Mouse (Mus musculus) MEL (cell line): ENCODE measurements around the gene Jdp2. TPM values are rescaled to one million over a fixed set of nuclear protein-coding genes. Genes with fewer than 3 reads are reported as not detected.

Source experiments
- DNase-seq: peaks from one replicate; pipeline ENCODE4 v3.0.0; 2011; ENCODE audit warnings: low read depth, low spot score
- H3K27ac ChIP-seq: 2 replicates; pipeline ENCODE4 v1.5.1; 2012; ENCODE audit warnings: low read depth, mild to moderate bottlenecking, control low read depth, low read length, moderate library complexity; ENCODE audit not compliant: control insufficient read depth
- H3K27me3 ChIP-seq, 2 experiments: fragments of 150-350 bp in 1 of 2; sonication (generic) in 1 of 2; 2 replicates each; pipeline ENCODE4 v1.6.1; 2012; ENCODE audit warnings: low read length in 2 of 2, mild to moderate bottlenecking in 2 of 2, improper control_type of control experiment in 1 of 2, moderate library complexity in 1 of 2; ENCODE audit not compliant: insufficient read depth in 2 of 2, control insufficient read depth in 1 of 2
- H3K36me3 ChIP-seq, 2 experiments: 2 replicates each; pipeline ENCODE4 v1.6.1; 2012 to 2014; ENCODE audit warnings: low read length in 2 of 2, improper control_type of control experiment in 1 of 2, inconsistent platforms in 1 of 2, mild to moderate bottlenecking in 1 of 2; ENCODE audit not compliant: insufficient read depth in 2 of 2, control insufficient read depth in 1 of 2
- H3K4me1 ChIP-seq, 2 experiments: fragments of 150-350 bp in 1 of 2; sonication (generic) in 1 of 2; 2 replicates each; pipeline ENCODE4 v1.6.1; 2012; ENCODE audit warnings: low read length in 2 of 2, improper control_type of control experiment in 1 of 2, mild to moderate bottlenecking in 1 of 2; ENCODE audit not compliant: insufficient read depth in 2 of 2, control insufficient read depth in 1 of 2
- H3K4me3 ChIP-seq, 2 experiments: fragments of 150-350 bp in 1 of 2; sonication (generic) in 1 of 2; 2 replicates each; pipeline ENCODE4 v1.5.1; 2012; ENCODE audit warnings: low read depth in 2 of 2, low read length in 2 of 2, mild to moderate bottlenecking in 2 of 2, moderate library complexity in 2 of 2, control low read depth in 1 of 2, improper control_type of control experiment in 1 of 2; ENCODE audit not compliant: control insufficient read depth in 1 of 2, insufficient read depth in 1 of 2
- H3K79me2 ChIP-seq: 2 replicates; pipeline ENCODE4 v1.6.1; 2012; ENCODE audit warnings: mild to moderate bottlenecking, low read length, moderate library complexity; ENCODE audit not compliant: control insufficient read depth, poor library complexity, insufficient read depth
- H3K9ac ChIP-seq: 2 replicates; pipeline ENCODE4 v1.6.1; 2012; ENCODE audit warnings: low read depth, mild to moderate bottlenecking, control low read depth, low read length, moderate library complexity; ENCODE audit not compliant: control insufficient read depth, poor library complexity, severe bottlenecking
- H3K9me3 ChIP-seq: fragments of 150-350 bp; sonication (generic); replicated peaks from 2 replicates; pipeline ENCODE4 v1.6.1; 2012; ENCODE audit warnings: mild to moderate bottlenecking, low read length, improper control_type of control experiment, moderate library complexity; ENCODE audit not compliant: insufficient read depth
- CHD1 ChIP-seq: IDR thresholded peaks from 2 replicates; pipeline ENCODE4 v1.6.1; 2012; ENCODE audit warnings: low read depth, mild to moderate bottlenecking, inconsistent platforms, low read length, improper control_type of control experiment
- CHD2 ChIP-seq: IDR thresholded peaks from 2 replicates; pipeline ENCODE4 v1.6.1; 2011; ENCODE audit warnings: low read length, improper control_type of control experiment
- CTCF ChIP-seq, 3 experiments: IDR thresholded peaks in 2 of 3; conservative IDR thresholded peaks in 1 of 3; 2 replicates each; pipeline ENCODE4 v1.5.1; 2011 to 2012; ENCODE audit warnings: low read length in 3 of 3, low read depth in 2 of 3, mild to moderate bottlenecking in 2 of 3, improper control_type of control experiment in 1 of 3, inconsistent platforms in 1 of 3, mixed read lengths in 1 of 3, moderate library complexity in 1 of 3; ENCODE audit not compliant: control insufficient read depth in 1 of 3, insufficient read depth in 1 of 3, poor library complexity in 1 of 3, severe bottlenecking in 1 of 3
- E2F4 ChIP-seq: IDR thresholded peaks from 2 replicates; pipeline ENCODE4 v1.6.1; 2011; ENCODE audit warnings: low read depth, low read length, improper control_type of control experiment, borderline replicate concordance
- ELF1 ChIP-seq: IDR thresholded peaks from 2 replicates; pipeline ENCODE4 v1.6.1; 2014; ENCODE audit warnings: low read depth, mild to moderate bottlenecking, inconsistent platforms, low read length, improper control_type of control experiment, moderate library complexity
- EP300 ChIP-seq, 2 experiments: IDR thresholded peaks; 2 replicates each; pipeline ENCODE4 v1.6.1; 2011; ENCODE audit warnings: improper control_type of control experiment in 2 of 2, low read length in 2 of 2, low read depth in 1 of 2, mild to moderate bottlenecking in 1 of 2
- ETS1 ChIP-seq: IDR thresholded peaks from 2 replicates; pipeline ENCODE4 v1.6.1; 2012; ENCODE audit warnings: low read depth, mild to moderate bottlenecking, inconsistent platforms, low read length, improper control_type of control experiment, moderate library complexity
- GABPA ChIP-seq: IDR thresholded peaks from 2 replicates; pipeline ENCODE4 v1.6.1; 2012; ENCODE audit warnings: low read depth, mild to moderate bottlenecking, inconsistent platforms, low read length, improper control_type of control experiment, moderate library complexity
- GATA1 ChIP-seq: IDR thresholded peaks from 2 replicates; pipeline ENCODE4 v1.6.1; 2011; ENCODE audit warnings: low read depth, low read length, improper control_type of control experiment
- JUND ChIP-seq: IDR thresholded peaks from 2 replicates; pipeline ENCODE4 v1.6.1; 2011; ENCODE audit warnings: low read depth, mild to moderate bottlenecking, improper control_type of control experiment, low read length
- MAFK ChIP-seq: IDR thresholded peaks from 2 replicates; pipeline ENCODE4 v1.6.1; 2011; ENCODE audit warnings: low read depth, mild to moderate bottlenecking, low read length, improper control_type of control experiment, borderline replicate concordance
- POLR2AphosphoS2 ChIP-seq: IDR thresholded peaks from 2 replicates; pipeline ENCODE4 v1.6.1; 2011; ENCODE audit warnings: low read length, improper control_type of control experiment
- TAL1 ChIP-seq: IDR thresholded peaks from 2 replicates; pipeline ENCODE4 v1.6.1; 2012; ENCODE audit warnings: mild to moderate bottlenecking, inconsistent platforms, low read length, moderate library complexity, mixed read lengths
- TBP ChIP-seq: IDR thresholded peaks from 2 replicates; pipeline ENCODE4 v1.8.0; 2011; ENCODE audit warnings: low read depth, low read length, improper control_type of control experiment
- TCF12 ChIP-seq: IDR thresholded peaks from 2 replicates; pipeline ENCODE4 v1.6.1; 2014; ENCODE audit warnings: low read depth, mild to moderate bottlenecking, inconsistent platforms, low read length, improper control_type of control experiment, moderate library complexity
- UBTF ChIP-seq: IDR thresholded peaks from 2 replicates; pipeline ENCODE4 v1.6.1; 2012; ENCODE audit warnings: low read depth, mild to moderate bottlenecking, inconsistent platforms, low read length, improper control_type of control experiment, moderate library complexity, borderline replicate concordance; ENCODE audit not compliant: insufficient read depth
- USF2 ChIP-seq, 2 experiments: IDR thresholded peaks; 2 replicates each; pipeline ENCODE4 v1.6.1; 2011 to 2012; ENCODE audit warnings: improper control_type of control experiment in 2 of 2, low read length in 2 of 2, borderline replicate concordance in 1 of 2, inconsistent platforms in 1 of 2, low read depth in 1 of 2, mild to moderate bottlenecking in 1 of 2; ENCODE audit not compliant: insufficient read depth in 1 of 2
- ZC3H11A ChIP-seq: IDR thresholded peaks from 2 replicates; pipeline ENCODE4 v1.6.1; 2012; ENCODE audit warnings: low read depth, mild to moderate bottlenecking, inconsistent platforms, low read length, improper control_type of control experiment
- polyA plus RNA-seq, 2 experiments: library from polyadenylated mRNA; stranded (reverse) in 1 of 2; unstranded in 1 of 2; fragments of >175 nt in 1 of 2; fragments of >200 nt in 1 of 2; gene quantifications; 2 replicates each; pipeline versions ENCODE4 v1.2.1 to v1.2.4; 2012; ENCODE audit warnings: low replicate concordance in 2 of 2, low read depth in 1 of 2; ENCODE audit not compliant: insufficient read length in 2 of 2, insufficient read depth in 1 of 2, missing spikeins in 1 of 2
- total RNA-seq: library from RNA; depleted of rRNA; stranded (reverse); fragments of 300-350 nt; gene quantifications from 2 replicates; pipeline ENCODE4 v1.2.3, GENCODE M21; 2012

The Jdp2 gene
- total and polyA plus RNA-seq, 3 experiments = 2.3 to 9.1 TPM; not detected in 1

DNA sequence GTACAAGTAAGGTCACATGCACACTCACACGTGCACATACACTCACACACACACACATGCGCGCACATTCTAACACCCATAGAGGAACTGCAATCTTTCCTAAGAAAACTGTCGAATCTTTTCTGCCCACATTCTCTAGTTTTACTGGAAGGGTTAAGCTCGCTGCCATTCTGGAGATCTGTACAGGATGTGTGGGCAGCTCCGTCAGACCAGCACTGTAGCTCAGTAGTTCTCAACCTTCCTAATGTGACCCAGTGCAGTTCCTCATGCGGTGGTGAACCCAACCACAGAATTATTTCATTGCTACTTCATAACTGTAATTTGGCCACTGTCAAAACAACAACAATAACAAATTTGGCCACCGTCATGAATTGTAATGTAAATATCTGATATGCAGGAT lies 75.1 kb downstream of the Jdp2 start:
- no peak for DNase-seq
- TF ChIP-seq UBTF (no peak), USF2 (IDR thresholded peaks at IDR 0.05; ENCODE audit: borderline replicate concordance in 1 of 2, insufficient read depth in 1 of 2, low read depth in 1 of 2, low read length in 2 of 2) (no peak), GABPA (no peak), TBP (no peak), GATA1 (no peak), TCF12 (no peak)
- Histone ChIP-seq H3K9me3 (no peaks in the 10 kb centered on the region), H3K27ac (no peak overlapping the region), H3K9ac (no peak overlapping the region), H3K79me2 (no peaks in the 10 kb centered on the region), H3K4me3 (no peak overlapping the region), H3K27me3 (no peaks in the 10 kb centered on the region; a peak in 1 of 4 replicates), H3K36me3 (no peaks in the 10 kb centered on the region), H3K4me1 (no peaks in the 10 kb centered on the region)

DNA sequence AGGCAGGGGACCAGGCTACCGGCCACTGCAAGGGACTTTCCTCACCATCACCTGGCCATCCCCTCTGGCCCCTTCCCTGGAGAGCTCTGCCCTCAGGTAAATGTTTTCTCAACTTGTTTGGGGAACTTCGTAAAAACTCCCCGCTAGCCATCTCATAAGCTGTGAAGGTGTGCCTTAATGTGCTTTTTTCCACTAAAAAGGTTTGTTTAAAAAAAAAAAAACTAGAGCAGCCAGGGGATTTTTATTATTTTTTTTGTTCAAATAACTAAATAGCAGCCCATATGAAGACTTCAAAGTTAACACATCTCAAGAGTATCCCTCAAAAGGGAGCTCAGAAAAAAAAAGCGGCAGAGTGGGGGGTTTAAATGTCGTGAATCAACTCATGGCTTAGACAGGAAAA lies 80.3 kb downstream of the Jdp2 start:
- Histone ChIP-seq H3K79me2 (no peaks in the 10 kb centered on the region), H3K36me3 (no peaks in the 10 kb centered on the region), H3K9ac (no peak overlapping the region), H3K4me1 (0 out of 4 replicates have a peak, but pooled peaks cover 0 to 3% of the 10 kb centered on the region in 2 experiments), H3K27ac (no peak overlapping the region), H3K9me3 (no peaks in the 10 kb centered on the region), H3K4me3 (no peak overlapping the region), H3K27me3 (no peaks in the 10 kb centered on the region; a peak in 1 of 4 replicates)
- no peak for DNase-seq
- TF ChIP-seq MAFK = no peak
- TF ChIP-seq CHD1 = no peak
- no peak for TF ChIP-seq ETS1
- TF ChIP-seq TAL1 = no peak
- no peak for TF ChIP-seq ELF1
- no peak for TF ChIP-seq POLR2AphosphoS2
- no peak for TF ChIP-seq CHD2
- no peak for TF ChIP-seq ZC3H11A
- TF ChIP-seq UBTF = no peak
- TF ChIP-seq GABPA = no peak
- no peak for TF ChIP-seq EP300 (IDR thresholded peaks at IDR 0.05; ENCODE audit: low read depth in 1 of 2, low read length in 2 of 2)
- TF ChIP-seq JUND = no peak
- no peak for TF ChIP-seq E2F4
- no peak for TF ChIP-seq CTCF (IDR thresholded peaks at IDR 0.05 in 2 of 3, conservative IDR thresholded peaks at IDR 0.05 in 1 of 3; ENCODE audit: control insufficient read depth in 1 of 3, insufficient read depth in 1 of 3, low read depth in 2 of 3, low read length in 3 of 3, poor library complexity in 1 of 3, severe bottlenecking in 1 of 3)
- TF ChIP-seq GATA1 = no peak
